Mouse (Mus musculus): ENCODE data around the gene Smarce1. TPM values are rescaled to one million over a fixed set of nuclear protein-coding genes. Genes with fewer than 3 reads are reported as not detected.

Gene Smarce1
- total RNA-seq, 2 experiments from 2014 or later: 92.4 to 98.6 TPM

DNA sequence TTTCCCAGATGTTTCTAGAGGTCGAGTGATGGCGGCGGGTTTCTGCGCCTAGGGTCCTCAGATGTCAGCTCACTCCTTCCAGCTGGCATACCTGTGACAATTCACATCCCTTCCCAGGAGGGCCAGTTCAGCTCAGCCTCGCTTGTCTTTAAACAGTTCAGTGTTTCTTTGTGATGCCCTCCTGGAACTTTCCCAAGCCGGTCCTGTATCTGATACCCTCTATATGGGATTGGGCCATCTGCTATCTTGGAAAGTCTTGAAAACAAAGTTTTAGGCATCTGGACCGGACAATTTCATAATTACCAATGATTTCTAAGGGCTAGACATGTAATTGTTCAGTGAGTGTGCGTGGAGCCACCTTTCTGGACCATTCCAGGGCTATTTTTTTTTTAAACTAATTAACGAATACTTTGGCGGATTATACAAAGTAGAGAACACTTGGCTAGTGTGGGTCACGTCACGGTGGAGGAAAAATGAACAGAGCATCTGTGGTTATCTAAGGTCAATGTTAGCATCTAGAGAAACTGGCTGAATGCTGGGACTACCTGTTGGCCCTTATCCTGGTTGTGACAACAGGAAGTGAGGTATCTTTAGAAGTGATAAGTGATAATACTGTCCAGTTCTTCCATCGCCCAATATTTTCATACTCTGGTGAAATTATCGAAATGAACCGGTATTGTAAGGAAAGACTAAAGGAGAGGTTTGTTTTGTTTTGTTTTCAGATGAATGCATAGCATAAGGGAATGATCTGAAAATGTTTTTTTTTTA lies 416 bp upstream of the Smarce1 start:
- no peak for DNase-seq (ENCODE audit: low spot score in 2 of 2)

GRCm38 (mm10) chr11:99229641-99230260 lies 1.1 kb downstream of the Smarce1 start:
- no peak for DNase-seq (ENCODE audit: low spot score in 2 of 2)

DNA sequence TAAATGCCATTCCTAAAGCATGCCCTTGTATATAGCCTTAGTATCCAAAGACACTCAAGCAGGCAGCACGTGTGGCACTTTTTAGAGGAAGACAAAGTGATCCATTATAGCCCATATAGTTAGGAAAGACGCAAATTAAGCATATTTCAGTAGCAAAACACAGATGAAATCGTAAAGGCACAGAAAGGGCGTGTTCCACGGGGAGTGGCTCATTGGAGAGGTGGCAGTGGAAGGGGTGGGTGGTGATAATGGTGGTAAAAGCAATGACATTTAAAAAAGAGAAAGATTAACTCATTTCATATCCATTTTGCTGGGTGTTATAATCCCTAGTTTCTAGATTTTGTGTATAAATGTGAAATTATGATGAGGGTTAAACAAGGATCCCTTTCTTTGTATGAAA lies 4.5 kb downstream of the Smarce1 start:
- no peak for DNase-seq (ENCODE audit: low spot score in 2 of 2)

DNA sequence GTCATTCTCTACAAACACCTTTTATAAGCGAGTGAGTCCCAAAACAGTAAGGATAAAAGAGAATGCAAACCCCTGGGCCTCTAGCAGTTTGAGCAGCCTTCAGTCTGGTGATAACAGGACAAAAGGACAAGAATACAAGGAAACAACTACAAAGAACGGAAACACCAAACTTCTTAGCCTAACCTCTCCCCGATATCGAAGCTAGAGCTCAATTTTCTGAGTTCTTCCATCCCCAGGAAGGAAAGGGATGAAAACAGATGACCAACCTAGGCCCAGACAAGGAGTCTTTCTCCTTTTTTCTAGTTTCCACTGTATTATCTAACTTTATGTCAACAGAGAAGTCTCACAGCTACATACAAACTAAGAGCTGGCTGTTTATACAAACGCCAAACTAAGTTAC lies 7.5 kb downstream of the Smarce1 start:
- no peak for DNase-seq (ENCODE audit: low spot score in 2 of 2)

- no peak for DNase-seq (ENCODE audit: low spot score in 2 of 2)
Observed at GRCm38 (mm10) chr11:99221811-99222210, 9.0 kb downstream of the Smarce1 start.

DNA sequence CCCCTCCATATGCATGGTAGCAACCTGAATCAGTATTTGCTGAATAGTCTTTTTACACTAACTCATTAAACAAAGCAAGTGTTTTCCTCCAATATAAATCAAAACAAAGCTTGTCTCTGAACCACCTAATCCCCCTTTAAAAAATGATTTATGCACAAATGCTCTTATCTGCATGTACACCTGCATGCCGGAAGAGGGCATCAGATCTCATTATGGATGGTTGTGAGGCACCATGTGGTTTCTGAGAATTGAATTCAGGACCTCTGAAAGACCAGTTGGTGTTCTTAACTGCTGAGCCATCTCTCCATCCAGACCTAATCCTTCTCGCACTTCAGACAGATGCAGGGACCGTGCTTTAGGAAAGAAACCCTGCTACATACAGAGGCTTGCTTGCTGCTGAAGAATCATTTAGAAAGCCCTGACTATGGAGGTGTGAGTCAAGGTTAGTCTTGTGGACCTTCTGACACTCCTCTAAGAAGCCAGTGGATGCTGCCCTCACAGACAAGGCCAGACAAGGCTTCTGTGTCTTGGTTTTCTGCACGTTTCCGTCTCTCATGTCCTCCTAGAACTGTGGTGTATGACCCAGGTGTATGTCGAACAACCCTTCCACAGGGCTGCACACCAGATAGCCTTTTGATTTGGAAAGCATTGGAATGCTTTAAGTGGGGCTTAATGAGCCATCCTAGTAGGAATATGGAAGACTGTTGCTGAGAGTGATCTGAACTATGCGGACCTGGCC lies 13.4 kb downstream of the Smarce1 start:
- no peak for DNase-seq (ENCODE audit: low spot score in 2 of 2)

DNA sequence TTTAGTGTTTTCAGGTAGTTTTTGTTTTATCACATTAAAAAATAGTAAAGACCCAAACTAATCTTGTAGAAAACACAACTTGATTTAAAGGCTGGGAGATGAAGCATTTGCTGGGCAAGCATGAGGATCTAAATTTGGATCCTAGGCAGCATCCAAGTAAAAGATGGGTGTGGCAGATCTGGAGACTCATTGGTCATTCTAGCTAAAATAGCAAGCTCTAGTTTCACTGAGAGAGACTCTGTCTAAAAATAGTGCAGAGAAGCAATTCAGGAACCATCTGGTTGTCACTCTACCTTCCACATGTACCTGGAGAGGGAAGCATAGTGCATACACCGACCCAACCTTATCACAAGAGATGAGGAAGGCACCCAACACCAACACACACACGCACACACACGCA lies 14.6 kb downstream of the Smarce1 start:
- no peak for DNase-seq (ENCODE audit: low spot score in 2 of 2)

DNA sequence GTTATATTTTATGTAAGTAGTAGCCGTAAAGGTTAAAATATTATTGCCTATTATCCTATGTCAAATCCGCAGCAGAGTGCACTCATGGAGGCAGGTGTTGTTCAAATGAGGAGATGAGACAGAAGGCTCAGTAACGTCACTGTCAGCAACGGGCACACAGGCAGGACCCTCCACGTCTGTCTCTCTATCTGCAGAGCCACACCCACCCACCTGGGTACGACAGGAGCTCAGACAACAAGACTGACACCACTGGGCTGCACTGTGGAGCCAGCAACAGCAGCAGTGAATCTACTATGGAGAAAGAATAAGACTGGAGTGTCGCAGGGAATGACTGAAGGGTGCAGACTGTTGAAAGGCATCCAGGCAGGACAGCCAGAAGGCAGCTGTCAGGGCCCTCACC lies 18.1 kb downstream of the Smarce1 start:
- DNase-seq (ENCODE audit: low spot score in 2 of 2): no peak

DNA sequence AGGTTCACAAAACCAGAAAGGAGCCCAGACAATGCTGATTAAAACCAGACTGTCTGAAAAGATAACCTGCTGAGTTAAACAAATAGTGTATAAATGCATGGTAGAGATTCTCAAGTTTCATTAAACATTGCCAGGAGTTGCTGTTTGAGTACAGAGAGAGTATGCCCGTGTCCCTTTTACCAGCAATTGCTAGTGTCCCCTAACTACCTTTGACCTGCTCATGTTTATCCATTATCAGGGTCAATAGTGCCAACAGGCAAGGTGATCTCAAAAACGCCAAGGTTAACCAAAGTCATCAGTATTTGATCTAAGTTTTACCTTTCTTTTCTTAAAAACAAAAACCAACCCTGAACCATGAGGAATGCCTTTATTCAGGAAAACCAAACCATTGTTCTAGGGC lies 18.9 kb downstream of the Smarce1 start:
- no peak for DNase-seq (ENCODE audit: low spot score in 2 of 2)

DNA sequence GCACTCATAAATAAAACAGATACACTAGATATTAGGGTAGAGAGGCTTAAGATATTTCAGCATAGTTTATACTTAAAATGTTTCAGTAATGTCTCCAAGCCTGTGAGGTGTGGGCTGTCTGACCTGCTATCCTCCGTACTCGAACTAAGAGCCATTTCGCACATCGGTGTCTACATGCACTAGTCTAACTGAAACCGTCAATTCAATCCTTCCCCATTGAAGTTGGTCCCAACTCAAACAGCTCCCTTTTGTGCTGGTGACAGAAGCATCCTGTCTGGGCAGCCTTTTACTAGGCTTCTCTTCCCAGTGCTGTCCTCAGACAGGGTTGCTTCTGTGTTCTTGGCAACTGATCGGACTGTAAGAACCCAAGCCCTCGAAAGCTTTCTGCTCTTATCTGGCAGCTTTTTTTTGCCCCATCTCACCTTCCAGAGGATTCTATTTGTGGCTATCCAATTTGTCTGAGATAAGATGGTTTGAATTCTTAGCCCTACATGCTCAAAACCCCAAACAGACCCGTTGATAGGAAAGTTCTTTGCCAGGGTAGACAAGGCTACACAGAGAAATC lies 22.6 kb downstream of the Smarce1 start:
- DNase-seq (ENCODE audit: low spot score in 2 of 2): no peak

GRCm38 (mm10) chr11:99207449-99207848 lies 23.4 kb downstream of the Smarce1 start:
- no peak for DNase-seq (ENCODE audit: low spot score in 2 of 2)

DNA sequence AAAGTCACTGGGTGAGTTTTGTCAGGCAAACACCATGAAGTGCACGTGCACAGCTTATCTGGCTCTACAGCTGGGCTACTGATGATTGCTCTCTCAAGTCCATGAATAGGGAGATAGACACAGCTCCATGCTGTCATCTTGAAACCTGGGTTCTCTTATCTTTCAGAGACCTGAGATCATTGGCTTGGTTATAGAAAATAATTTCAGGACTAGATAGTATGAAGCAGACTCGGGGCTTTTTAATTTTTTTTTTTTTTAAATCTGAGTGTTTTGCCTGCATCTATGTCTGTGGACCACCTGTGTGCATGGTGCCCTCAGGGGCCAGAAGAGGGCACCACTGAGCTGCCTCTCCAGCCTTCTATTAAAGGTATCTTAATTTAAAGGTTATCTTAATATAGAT lies 23.9 kb downstream of the Smarce1 start:
- DNase-seq (ENCODE audit: low spot score in 2 of 2): no peak

DNA sequence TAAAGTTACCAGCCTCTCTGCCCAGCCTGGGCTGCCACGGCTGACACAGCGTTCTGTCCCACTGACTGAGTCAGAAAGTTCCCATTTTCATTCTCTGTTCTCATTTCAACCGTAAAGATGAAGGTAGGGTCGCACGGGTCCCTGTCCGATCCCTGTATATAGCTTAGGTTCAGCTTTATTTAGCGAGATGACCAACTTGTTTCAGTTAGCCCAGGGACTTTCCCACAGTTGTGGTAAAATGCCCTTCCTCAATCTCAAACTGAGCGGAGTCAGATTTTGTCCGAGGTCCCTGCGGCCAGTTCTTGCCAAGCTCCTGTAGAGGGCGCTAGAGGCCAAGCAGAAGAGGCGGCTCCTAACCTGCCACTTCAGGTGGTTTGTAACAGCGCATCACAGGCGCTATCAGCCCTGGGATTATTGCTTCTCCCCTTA lies 41.6 kb downstream of the Smarce1 start:
- DNase-seq (ENCODE audit: low spot score in 2 of 2): peak in 1 of 2 experiments; percentile 41

GRCm38 (mm10) chr11:99187348-99187747 lies 43.5 kb downstream of the Smarce1 start:
- DNase-seq (ENCODE audit: low spot score in 2 of 2): no peak

- DNase-seq (ENCODE audit: low spot score in 2 of 2): no peak
Observed at GRCm38 (mm10) chr11:99186836-99187235, 44.0 kb downstream of the Smarce1 start.

GRCm38 (mm10) chr11:99182575-99182974 lies 48.2 kb downstream of the Smarce1 start:
- no peak for DNase-seq (ENCODE audit: low spot score in 2 of 2)

- DNase-seq (ENCODE audit: low spot score in 2 of 2): no peak
Observed at GRCm38 (mm10) chr11:99180071-99180470, 50.7 kb downstream of the Smarce1 start.

GRCm38 (mm10) chr11:99177925-99178198 lies 53.0 kb downstream of the Smarce1 start:
- no peak for DNase-seq (ENCODE audit: low spot score in 2 of 2)

- DNase-seq (ENCODE audit: low spot score in 2 of 2): no peak
Observed at GRCm38 (mm10) chr11:99177054-99177924, 53.5 kb downstream of the Smarce1 start.

GRCm38 (mm10) chr11:99172002-99172401 lies 58.8 kb downstream of the Smarce1 start:
- DNase-seq (ENCODE audit: low spot score in 2 of 2): no peak

- no peak for DNase-seq (ENCODE audit: low spot score in 2 of 2)
Observed at GRCm38 (mm10) chr11:99171442-99171841, 59.4 kb downstream of the Smarce1 start.

Measured in gastrocnemius, postnatal 4 days (tissue).